Mouse (Mus musculus) brain, embryonic 14.5 days (tissue): Measurements from ENCODE around the gene Kbtbd2. TPM values are rescaled to one million over a fixed set of nuclear protein-coding genes. Genes with fewer than 3 reads are reported as not detected.

Experiments used
- DNase-seq: peaks from one replicate; pipeline ENCODE4 v3.0.0-alpha.2; 2011; ENCODE audit warnings: low read depth
- CTCF ChIP-seq: fragments of 200-500 bp; IDR thresholded peaks from 2 replicates; pipeline ENCODE4 v1.5.1; 2012; ENCODE audit warnings: inconsistent platforms, mild to moderate bottlenecking, moderate library complexity, borderline replicate concordance; ENCODE audit not compliant: insufficient read depth, insufficient read length; ENCODE audit errors: extremely low read depth
- POLR2A ChIP-seq: fragments of 200-500 bp; IDR thresholded peaks from 2 replicates; pipeline ENCODE4 v1.6.1; 2012; ENCODE audit warnings: mild to moderate bottlenecking, inconsistent platforms, borderline replicate concordance; ENCODE audit not compliant: poor library complexity, insufficient read depth, insufficient read length, severe bottlenecking; ENCODE audit errors: extremely low read depth
- polyA plus RNA-seq: library from polyadenylated mRNA; depleted of rRNA; stranded (reverse); fragments of >200 nt; gene quantifications from 2 replicates; pipeline ENCODE4 v1.2.3, GENCODE M21; 2012; rRNA removed

Kbtbd2 gene
- 30.6 and 33.3 TPM in 2 replicates for polyA plus RNA-seq

DNA sequence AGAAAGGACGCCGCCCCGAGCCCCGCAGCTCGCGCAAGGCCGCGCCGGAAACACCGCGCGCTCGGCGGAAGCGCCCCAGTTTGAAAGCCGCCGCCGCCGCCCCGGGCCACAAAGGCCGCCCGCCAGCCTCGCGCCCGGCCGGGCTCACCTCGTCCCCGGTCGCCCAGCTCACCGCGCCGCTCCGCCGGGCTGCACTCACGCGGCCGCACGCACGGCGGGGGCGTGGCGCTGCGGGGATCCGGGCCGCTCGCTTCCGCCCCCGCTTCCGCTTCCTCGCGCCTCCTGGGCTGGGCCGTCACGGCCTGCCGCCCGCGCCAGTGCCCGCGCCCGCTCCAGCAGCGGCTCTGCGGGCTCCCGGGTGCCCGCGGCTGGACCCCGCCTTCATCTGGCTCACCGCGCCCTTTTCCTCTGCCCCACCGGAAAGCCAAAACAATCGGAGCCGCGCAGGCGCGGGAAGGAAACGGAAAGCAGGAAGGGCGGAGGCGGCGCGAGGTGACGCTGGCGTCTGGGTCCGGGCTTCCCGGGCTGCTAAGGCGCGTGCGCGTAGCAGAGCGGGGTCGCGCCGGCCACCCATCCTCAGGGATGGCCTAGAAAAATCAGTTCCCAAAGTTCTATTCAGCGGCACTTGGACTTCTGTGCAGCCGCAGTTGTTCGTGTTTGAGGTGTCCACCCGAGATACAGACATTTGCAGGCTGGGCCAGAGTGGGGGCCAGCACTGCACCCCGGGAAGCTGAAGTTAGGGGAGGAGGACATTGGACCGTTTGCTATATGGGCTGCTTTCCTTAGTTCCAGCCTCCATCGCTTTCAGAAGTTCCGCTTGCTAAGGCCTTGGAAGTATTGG lies at the start of gene Kbtbd2:
Gene Kbtbd2 (minus strand): TSS at position 503 of the 841 bp plus-strand sequence.
- DNase-seq = peak; percentile 97
- TF ChIP-seq CTCF (no peak), POLR2A (peak; percentile 77)

DNA sequence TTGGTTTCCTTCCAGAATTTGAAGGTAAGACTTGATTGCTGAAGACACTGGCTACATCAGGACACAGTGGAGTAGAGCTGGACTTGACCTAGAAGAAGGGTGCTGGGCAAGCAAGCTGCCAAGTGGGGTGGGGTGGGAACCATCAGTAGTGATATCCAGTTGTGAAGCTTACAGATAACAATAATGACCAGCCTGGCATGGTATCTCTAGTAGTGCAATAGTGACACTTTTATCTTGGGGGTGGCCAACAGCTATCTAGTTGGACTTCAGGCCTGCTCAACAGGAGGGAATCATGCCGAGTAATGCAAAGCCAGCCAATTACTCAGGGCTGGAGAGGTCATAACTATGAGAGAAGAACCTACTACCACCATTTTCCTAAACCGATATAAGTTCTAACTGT lies 46.8 kb upstream of the Kbtbd2 start:
- TF ChIP-seq CTCF (no peak), POLR2A (no peak)
- no peak for DNase-seq

- TF ChIP-seq POLR2A = no peak
- no peak for TF ChIP-seq CTCF
- DNase-seq = no peak
Observed at GRCm38 (mm10) chr6:56843229-56843628, 45.6 kb upstream of the Kbtbd2 start.

GRCm38 (mm10) chr6:56837621-56838020 lies 40.0 kb upstream of the Kbtbd2 start:
- TF ChIP-seq POLR2A = no peak
- TF ChIP-seq CTCF = no peak
- DNase-seq = no peak

DNA sequence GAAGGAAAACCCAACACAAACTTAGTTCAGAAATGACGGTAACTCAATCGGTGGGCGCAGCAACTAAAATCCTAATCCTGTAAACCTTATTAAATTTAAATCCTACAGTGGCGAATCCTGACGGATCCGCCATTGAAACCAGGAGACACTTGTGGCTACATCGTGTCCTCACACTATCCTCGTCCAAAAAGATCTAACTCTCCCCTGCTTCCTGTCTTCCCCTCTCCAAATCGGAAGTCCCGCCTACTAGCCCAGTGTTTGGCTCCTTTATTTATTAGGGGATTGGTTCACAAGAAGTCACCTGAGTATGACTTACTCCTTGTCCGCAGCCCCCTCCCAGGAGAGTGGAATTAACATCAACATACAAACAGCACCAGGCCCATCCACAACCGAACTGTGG lies 39.6 kb upstream of the Kbtbd2 start:
- no peak for DNase-seq
- TF ChIP-seq CTCF (no peak), POLR2A (no peak)

DNA sequence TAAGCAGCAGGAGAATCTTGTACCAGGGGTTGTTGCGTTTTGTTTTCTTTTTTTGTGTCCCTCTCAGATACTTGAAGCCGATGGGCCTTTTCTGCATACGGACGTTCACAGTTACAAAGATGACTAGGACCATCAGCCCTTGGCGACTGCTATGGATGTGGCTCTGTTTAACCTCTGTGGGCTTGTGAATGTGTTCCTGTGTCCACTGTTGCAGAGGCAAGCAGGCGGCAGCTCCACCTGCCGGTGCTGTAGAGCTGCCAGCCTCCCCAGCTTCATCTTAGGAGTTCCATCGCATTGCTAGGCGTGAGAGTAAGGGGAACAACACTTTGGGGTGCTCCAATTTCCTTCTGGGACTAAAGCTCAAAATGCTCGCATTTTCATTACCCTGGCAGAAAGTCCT lies 37.9 kb upstream of the Kbtbd2 start:
- TF ChIP-seq POLR2A (no peak), CTCF (no peak)
- DNase-seq = no peak

- TF ChIP-seq CTCF (no peak), POLR2A (no peak)
- no peak for DNase-seq
Observed at GRCm38 (mm10) chr6:56834769-56835168, 37.2 kb upstream of the Kbtbd2 start.

DNA sequence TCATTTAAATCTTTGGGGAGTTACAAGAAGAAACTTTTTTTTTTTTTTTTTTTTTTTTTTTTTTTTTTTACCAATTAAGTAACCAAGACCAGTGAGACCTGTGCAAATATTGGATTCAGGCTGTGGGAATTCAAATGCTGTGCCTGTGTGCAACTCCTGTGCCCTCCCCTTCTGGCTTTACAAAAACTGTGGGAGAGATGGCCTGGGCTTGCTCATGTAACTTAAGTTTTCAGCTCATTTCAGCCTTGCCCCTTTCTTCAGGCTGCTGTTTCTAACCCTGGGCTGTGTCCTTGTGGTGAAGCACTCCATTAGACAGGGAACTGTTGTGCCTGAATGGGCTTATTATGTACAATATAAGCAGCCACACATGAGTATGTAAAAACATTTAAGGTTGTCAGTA lies 35.2 kb upstream of the Kbtbd2 start:
- DNase-seq = peak; percentile 9
- TF ChIP-seq POLR2A = no peak
- TF ChIP-seq CTCF = no peak

DNA sequence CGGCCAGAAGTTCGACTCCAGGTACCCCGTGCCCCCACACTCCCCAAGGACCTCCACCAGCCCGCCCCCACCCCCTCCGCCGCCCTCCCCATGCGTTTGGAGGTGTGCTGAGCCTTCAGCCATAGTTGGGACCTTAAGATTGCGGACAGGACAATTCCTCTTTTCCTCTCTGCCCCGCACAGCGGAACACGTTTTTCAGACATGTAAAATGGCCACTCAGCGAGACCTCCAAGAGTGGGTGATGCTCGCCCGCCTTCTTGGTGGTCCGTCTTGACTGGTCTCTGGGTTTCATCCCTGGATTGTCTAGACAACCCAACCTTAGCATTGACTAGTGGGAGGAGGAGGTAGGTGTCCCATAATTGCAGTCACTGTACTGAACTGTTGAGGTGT lies 34.8 kb upstream of the Kbtbd2 start:
- no peak for TF ChIP-seq POLR2A
- TF ChIP-seq CTCF = no peak
- DNase-seq = peak; percentile 23

DNA sequence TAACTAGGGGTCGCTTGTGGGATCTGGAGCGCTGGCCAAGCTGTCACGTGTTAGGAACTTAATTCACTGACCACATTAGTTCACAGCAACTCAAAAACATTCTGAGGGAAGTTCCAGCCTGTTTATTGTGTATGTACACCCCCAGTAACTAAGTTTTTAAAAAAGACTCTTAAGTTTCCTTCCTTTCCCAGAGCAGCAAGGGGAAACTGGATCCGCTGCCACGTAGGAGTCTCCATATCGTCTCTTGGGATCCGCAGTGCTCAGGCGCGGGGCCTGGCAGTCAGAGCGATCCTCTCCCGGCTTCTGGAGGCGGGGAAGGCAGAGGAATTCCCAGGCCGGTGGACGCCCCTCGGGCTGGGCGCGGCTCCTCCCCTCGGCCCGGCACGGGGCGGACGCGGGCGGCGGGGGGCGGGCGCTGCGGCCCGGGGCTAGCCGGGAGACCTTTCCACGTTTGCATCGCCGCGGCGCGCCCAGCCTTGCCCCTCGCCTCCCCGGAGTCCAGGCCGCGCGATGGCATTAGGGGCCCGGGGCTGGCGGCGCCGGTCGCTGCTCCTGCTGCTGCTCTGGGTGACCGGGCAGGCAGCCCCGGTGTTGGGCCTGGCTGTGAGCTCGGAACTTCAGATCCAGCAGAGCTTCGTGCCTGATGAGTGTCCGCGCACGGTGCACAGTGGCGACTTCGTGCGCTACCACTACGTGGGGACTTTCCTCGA lies 34.2 kb upstream of the Kbtbd2 start, which contains the start of gene Fkbp9:
Gene Fkbp9 (plus strand): TSS at position 363 of the 710 bp plus-strand sequence.
- TF ChIP-seq POLR2A (no peak), CTCF (no peak)
- peak; percentile 84 for DNase-seq

DNA sequence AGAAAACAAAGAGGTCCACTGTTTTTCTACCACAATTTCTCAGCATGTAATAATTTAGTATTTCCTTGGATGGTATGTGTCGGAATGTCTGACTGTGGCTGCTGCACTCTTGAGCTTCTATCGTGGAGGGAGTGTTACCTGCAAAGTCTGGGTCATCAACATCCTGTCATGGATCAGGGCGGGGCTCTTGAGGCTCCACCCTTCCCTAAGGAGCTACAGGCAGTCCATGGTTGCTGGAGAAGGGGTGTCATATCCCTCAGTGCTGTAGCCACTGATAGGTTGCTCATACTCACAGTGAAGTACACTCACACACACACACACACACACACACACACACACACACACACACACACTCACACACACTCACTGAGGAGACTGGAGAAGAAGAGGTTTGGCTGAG lies 28.0 kb upstream of the Kbtbd2 start:
- TF ChIP-seq CTCF (no peak), POLR2A (no peak)

More for the DNA sequence above, 28.0 kb upstream of the Kbtbd2 start:
- no peak for DNase-seq
